Mouse (Mus musculus) midbrain, embryonic 13.5 days (tissue): ENCODE data around the gene Gbp3. TPM values are rescaled to one million over a fixed set of nuclear protein-coding genes. Genes with fewer than 3 reads are reported as not detected.
"Not testable (repeated sequence)": the region's sequence is repeated elsewhere in the genome, so short reads cannot be mapped to it uniquely, and the experiment has no call there.

Source experiments
- ATAC-seq: fragments of 200-750 bp; cut with Nextera tagmentation; 2 replicates; pipeline ENCODE4 v1.8.0; 2017; ENCODE audit warnings: mild to moderate bottlenecking, moderate TSS enrichment, moderate library complexity
- H3K27ac ChIP-seq: fragments of 300-500 bp; sonication (generic); 2 replicates; pipeline ENCODE4 v1.5.1; 2015; ENCODE audit warnings: inconsistent platforms, mild to moderate bottlenecking, moderate library complexity
- H3K27me3 ChIP-seq: fragments of 300-500 bp; sonication (generic); 2 replicates; pipeline ENCODE4 v1.6.1; 2015; ENCODE audit warnings: mild to moderate bottlenecking, inconsistent platforms
- H3K36me3 ChIP-seq: fragments of 300-500 bp; sonication (generic); 2 replicates; pipeline ENCODE4 v1.6.1; 2015; ENCODE audit warnings: mild to moderate bottlenecking, inconsistent platforms
- H3K4me1 ChIP-seq: fragments of 300-500 bp; sonication (generic); replicated peaks from 2 replicates; pipeline ENCODE4 v1.6.1; 2015; ENCODE audit warnings: inconsistent platforms
- H3K4me2 ChIP-seq: fragments of 300-500 bp; sonication (generic); replicated peaks from 2 replicates; pipeline ENCODE4 v1.6.1; 2015; ENCODE audit warnings: moderate library complexity, mild to moderate bottlenecking, inconsistent platforms
- H3K4me3 ChIP-seq: fragments of 300-500 bp; sonication (generic); replicated peaks from 2 replicates; pipeline ENCODE4 v1.5.1; 2015; ENCODE audit warnings: mild to moderate bottlenecking, inconsistent platforms
- H3K9ac ChIP-seq: fragments of 300-500 bp; sonication (generic); replicated peaks from 2 replicates; pipeline ENCODE4 v1.6.1; 2015; ENCODE audit warnings: mild to moderate bottlenecking, inconsistent platforms
- H3K9me3 ChIP-seq: fragments of 300-500 bp; sonication (generic); 2 replicates; pipeline ENCODE4 v1.6.1; 2016; ENCODE audit warnings: mild to moderate bottlenecking, inconsistent platforms
- WGBS: fragments of 180-500 bp; shearing (Covaris S2); methylation state at CpG from one replicate; pipeline ENCODE4 v1.1.7; 2015; 5-methylcytosine and 5-hydroxymethylcytosine counted together
- polyA plus RNA-seq: library from polyadenylated mRNA; unstranded; fragments of >200 nt; fragmentation: Nextera tagmentation; extraction: Ambion mirVana; gene quantifications from 2 replicates; pipeline ENCODE4 v1.2.1, GENCODE M21; 2015

Gbp3 gene
- polyA plus RNA-seq, 1 experiment from 2014 or later, result 1.1 TPM

DNA sequence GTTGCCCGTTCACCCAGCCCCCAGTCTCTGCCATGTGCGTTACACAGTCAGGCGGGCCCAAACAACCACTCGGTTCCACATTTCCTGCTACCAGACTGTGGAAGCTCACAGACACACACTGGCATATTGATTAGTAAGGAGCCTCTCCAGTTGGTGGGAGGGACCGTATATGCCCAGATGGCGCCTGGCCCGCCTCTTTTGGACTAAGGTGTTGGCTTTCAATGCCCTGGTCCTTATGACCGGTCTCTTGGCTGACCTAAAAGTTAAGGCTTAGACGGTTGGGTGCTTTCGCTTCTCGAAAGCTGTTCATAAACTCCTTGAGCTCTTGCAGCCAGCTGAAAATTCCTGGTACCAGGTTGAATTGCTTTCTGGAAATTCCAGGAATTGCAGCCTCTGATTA lies 4.2 kb upstream of the Gbp3 start:
- Histone ChIP-seq H3K4me3 (no peak overlapping the region), H3K9ac (no peak overlapping the region), H3K27ac (no peak overlapping the region), H3K36me3 (no peaks in the 10 kb centered on the region), H3K9me3 (no peaks in the 10 kb centered on the region), H3K4me2 (no peak overlapping the region), H3K4me1 (peaks cover 4% of the 10 kb centered on the region; the same call in 1 of the 2 replicates), H3K27me3 (no peaks in the 10 kb centered on the region)
- 90% methylated on average over 11 of the region's 11 CpGs for WGBS
- ATAC-seq, result no peak

DNA sequence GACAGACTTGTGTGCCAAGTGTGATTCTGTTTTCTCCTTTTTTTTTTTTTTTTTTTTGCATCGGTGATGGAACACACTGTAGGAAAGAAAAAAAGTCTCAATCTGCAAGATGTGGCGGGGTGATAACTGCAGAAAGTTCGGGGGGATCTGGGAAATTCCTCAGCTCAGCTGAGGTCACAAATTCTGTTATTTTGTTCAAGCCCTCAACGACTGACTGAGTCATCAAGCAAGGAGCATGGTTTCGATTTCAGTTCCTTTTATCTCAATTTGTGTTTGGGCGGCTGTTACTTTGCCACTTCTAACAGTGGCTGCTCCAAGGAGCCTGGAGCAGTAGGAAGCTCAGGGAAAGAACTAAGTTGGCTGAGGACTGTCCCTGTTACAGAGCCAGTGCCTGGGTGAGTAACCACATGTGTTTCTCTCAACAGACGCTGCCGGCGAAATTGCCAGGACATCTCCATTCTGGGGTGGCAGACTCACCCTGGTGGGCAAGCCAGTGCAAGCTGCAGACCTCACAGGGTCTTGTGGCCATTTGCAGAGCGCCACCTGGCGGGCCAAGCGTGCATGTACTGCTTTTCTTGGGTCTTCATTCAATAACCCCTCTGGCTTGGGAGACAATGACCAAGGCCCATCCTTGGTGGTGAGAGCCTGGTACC lies 596 bp downstream of the Gbp3 start:
- no peak overlapping the region for H3K27ac ChIP-seq
- ATAC-seq, result peak; percentile 88
- peak overlapping the region; percentile 48; the same call in 1 of the 2 replicates for H3K9ac ChIP-seq
- peak overlapping the region; percentile 19; the same call in 1 of the 2 replicates for H3K4me3 ChIP-seq
- no peaks in the 10 kb centered on the region for H3K9me3 ChIP-seq
- H3K27me3 ChIP-seq, result no peaks in the 10 kb centered on the region
- H3K36me3 ChIP-seq, result no peaks in the 10 kb centered on the region
- H3K4me2 ChIP-seq, result peak overlapping the region; percentile 38
- 27% methylated on average over 12 of the region's 12 CpGs for WGBS
- peaks cover 4% of the 10 kb centered on the region; the same call in 1 of the 2 replicates for H3K4me1 ChIP-seq

DNA sequence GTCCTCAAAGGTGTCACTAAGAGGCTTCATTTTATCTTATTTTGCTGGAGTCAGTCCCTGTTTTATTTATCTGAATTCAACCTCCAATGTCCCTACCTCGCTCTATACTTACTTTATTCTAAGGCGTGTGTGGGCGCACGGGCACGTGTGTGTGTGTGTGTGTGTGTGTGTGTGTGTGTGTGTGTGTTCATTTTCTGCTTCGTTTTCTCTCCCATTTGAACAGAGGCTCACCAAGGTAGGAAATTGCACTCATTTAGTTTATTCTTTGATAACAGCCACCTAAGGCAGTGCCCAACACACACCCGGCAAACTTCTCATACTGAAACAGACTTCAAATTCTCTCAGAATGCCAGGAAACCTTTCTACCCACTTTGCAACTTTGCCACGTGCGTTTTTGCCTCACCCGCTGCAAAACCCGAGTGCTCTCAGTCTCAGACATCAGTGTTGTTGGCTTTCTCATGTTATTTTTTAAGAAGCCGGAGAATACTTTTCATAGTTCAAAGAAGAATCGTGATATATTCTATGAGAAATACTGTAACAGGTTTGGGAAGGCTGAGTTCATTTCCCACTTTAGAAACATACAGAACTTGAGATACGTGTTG lies 1.3 kb downstream of the Gbp3 start:
- Histone ChIP-seq H3K4me2 (no peak overlapping the region), H3K27ac (no peak overlapping the region), H3K4me3 (no peak overlapping the region), H3K4me1 (peaks cover 4% of the 10 kb centered on the region; the same call in 1 of the 2 replicates), H3K9ac (no peak overlapping the region), H3K9me3 (no peaks in the 10 kb centered on the region), H3K27me3 (no peaks in the 10 kb centered on the region), H3K36me3 (no peaks in the 10 kb centered on the region)
- no peak for ATAC-seq
- 91% methylated on average over 14 of the region's 14 CpGs for WGBS

DNA sequence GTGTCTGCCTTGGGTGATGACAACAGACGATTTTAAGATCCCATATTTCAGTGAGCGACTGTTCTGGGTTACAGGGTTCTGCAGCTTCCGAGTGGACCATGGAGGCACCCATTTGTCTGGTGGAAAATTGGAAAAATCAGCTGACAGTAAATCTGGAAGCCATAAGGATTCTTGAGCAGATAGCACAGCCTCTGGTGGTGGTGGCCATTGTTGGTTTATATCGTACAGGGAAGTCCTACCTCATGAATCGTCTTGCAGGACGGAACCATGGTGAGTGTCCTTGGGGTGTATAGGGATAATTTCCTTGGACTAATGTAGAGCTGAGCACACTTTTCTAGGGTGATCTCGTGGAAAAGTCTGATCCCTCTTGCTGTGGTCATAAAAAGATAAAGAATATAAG lies 1.8 kb downstream of the Gbp3 start:
- H3K9me3 ChIP-seq, result no peaks in the 10 kb centered on the region
- H3K9ac ChIP-seq, result no peak overlapping the region
- H3K4me3 ChIP-seq, result no peak overlapping the region
- H3K36me3 ChIP-seq, result no peaks in the 10 kb centered on the region
- ATAC-seq, result no peak
- H3K27ac ChIP-seq, result no peak overlapping the region
- 87% methylated on average over 7 of the region's 7 CpGs for WGBS
- no peaks in the 10 kb centered on the region for H3K27me3 ChIP-seq
- peaks cover 4% of the 10 kb centered on the region; the same call in 1 of the 2 replicates for H3K4me1 ChIP-seq
- no peak overlapping the region for H3K4me2 ChIP-seq

DNA sequence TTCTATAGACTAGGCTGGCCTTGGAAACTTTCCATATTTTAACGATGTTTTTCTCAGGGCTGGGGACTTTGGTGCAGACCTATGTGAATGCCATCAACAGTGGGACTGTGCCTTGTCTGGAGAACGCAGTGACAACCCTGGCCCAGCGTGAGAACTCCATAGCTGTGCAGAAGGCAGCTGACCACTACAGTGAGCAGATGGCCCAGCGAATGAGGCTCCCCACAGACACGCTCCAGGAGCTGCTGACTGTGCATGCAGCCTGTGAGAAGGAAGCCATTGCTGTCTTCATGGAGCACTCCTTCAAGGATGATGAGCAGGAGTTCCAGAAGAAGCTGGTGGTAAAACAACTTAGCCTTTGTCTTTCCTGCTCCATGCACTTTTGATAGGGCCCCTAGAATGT lies 7.7 kb downstream of the Gbp3 start:
- H3K27me3 ChIP-seq, H3K27ac ChIP-seq, H3K9me3 ChIP-seq, ATAC-seq, H3K4me1 ChIP-seq, H3K36me3 ChIP-seq, H3K4me3 ChIP-seq, H3K4me2 ChIP-seq, H3K9ac ChIP-seq: not testable (repeated sequence)
- 78% methylated on average over 5 of the region's 5 CpGs for WGBS

DNA sequence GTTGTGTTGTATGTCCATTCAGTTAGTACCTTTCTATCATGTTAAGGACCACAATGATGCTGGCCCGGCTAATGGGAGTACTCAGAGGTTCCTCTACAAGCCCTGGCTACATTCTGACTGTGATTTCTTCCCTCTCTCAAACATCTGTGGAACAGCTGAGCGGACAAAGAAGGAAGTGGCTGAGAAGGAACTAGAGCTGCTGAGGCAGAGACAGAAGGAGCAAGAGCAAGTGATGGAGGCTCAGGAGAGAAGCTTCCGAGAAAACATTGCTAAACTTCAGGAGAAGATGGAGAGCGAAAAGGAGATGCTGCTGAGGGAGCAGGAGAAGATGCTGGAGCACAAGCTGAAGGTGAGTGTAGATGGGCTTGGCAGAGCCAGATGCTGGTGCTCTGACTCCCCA lies 10.9 kb downstream of the Gbp3 start:
- no peaks in the 10 kb centered on the region for H3K4me1 ChIP-seq
- H3K4me3 ChIP-seq, result no peak overlapping the region
- H3K27me3 ChIP-seq, result no peaks in the 10 kb centered on the region
- H3K36me3 ChIP-seq, result no peaks in the 10 kb centered on the region
- no peak overlapping the region for H3K27ac ChIP-seq
- H3K9me3 ChIP-seq, result no peaks in the 10 kb centered on the region
- ATAC-seq, result no peak
- no peak overlapping the region for H3K4me2 ChIP-seq
- WGBS, result 92% methylated on average over 4 of the region's 4 CpGs
- H3K9ac ChIP-seq, result no peak overlapping the region

DNA sequence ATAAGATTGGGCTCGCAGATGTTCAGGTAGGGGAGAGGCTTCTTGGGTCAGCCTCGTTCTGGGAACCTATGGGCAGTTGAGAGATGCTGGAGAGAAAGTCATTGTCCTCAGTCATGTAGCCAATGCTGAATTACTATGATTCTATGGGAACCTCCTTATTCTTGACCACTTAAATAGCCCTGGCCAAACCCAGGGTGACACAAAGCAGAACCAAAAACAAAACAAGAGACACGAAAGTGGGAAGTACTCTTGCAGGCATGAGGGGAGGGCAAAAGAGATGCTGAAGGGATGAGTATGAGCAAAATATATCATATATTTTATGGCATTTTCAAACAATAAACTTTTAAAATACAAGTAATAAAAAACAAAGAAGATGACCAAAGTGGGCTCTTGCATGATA lies 17.3 kb downstream of the Gbp3 start:
- WGBS, result 89% methylated on average over 3 of the region's 3 CpGs
- Histone ChIP-seq H3K36me3 (no peaks in the 10 kb centered on the region), H3K4me1 (no peaks in the 10 kb centered on the region), H3K27me3 (no peaks in the 10 kb centered on the region), H3K27ac (no peak overlapping the region), H3K4me2 (no peak overlapping the region), H3K4me3 (no peak overlapping the region), H3K9ac (no peak overlapping the region), H3K9me3 (no peaks in the 10 kb centered on the region)
- no peak for ATAC-seq

DNA sequence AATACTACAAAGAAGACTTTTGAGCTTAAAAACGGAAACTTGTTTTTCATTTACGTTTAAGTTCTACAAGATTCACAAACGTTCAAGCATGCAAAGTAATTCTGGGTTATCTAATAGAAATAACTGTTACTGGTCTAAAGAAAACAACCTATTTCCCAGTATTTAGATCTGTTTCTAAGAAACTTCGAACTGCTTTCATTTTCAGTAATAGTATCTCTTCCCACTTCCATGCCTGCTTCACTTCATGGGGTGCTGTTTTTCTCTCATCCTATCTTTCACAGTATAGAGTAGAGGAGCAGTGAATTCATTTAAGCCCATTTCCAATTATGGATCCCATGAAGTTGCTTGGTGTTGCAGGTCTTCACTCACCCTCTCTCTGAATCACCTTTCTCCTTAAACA lies 18.5 kb downstream of the Gbp3 start:
- H3K4me3 ChIP-seq, result no peak overlapping the region
- no peak for ATAC-seq
- no peaks in the 10 kb centered on the region for H3K36me3 ChIP-seq
- H3K27me3 ChIP-seq, result no peaks in the 10 kb centered on the region
- 90% methylated on average over 4 of the region's 4 CpGs for WGBS
- H3K27ac ChIP-seq, result no peak overlapping the region
- H3K4me1 ChIP-seq, result no peaks in the 10 kb centered on the region
- no peak overlapping the region for H3K4me2 ChIP-seq
- H3K9ac ChIP-seq, result no peak overlapping the region
- H3K9me3 ChIP-seq, result no peaks in the 10 kb centered on the region

DNA sequence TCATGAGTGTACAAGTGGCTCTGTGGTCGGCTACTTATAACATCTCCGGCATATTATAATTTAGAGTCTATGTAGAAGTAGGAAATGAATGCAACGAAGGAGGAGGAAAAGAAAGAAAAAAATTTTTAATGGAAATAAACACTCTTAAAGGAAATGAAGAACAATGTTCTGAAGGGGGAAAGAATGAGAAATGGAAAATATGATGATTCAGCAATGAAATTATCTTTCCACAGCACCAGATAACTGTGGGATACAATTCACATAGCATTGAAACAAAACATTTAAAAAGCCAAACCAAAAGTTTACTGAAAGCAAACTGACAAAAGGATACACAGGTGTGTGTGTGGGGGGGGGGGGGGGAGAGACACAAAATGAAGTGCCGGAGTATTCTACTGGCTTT lies 23.2 kb downstream of the Gbp3 start:
- H3K4me1 ChIP-seq, result no peaks in the 10 kb centered on the region
- WGBS, result 90% methylated on average over 4 of the region's 4 CpGs
- H3K4me2 ChIP-seq, result no peak overlapping the region
- no peak for ATAC-seq
- H3K36me3 ChIP-seq, result no peaks in the 10 kb centered on the region
- no peak overlapping the region for H3K4me3 ChIP-seq
- no peak overlapping the region for H3K9ac ChIP-seq
- H3K27ac ChIP-seq, result no peak overlapping the region
- no peaks in the 10 kb centered on the region for H3K9me3 ChIP-seq
- no peaks in the 10 kb centered on the region for H3K27me3 ChIP-seq

DNA sequence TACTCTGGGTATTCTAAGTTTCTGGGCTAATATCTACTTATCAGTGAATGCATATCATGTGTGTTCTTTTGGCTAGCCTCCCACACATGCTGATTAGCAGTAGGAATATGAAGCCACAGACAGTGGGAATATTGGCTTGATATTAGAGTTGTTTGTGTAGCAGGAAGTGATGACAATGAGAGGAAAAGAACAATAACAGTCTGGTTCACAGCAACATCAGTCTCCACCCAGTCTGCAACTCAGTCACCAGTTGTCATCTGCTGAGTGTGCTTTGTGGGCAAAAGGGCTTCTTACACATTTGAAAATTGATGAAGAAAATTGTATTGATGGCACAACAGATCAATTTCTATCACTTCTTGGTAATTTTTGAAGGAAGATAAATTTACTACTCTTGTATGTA lies 27.6 kb downstream of the Gbp3 start:
- H3K27me3 ChIP-seq, result no peaks in the 10 kb centered on the region
- H3K4me1 ChIP-seq, result no peaks in the 10 kb centered on the region
- H3K4me3 ChIP-seq, result no peak overlapping the region
- H3K27ac ChIP-seq, result no peak overlapping the region
- ATAC-seq, result no peak
- no peaks in the 10 kb centered on the region for H3K36me3 ChIP-seq
- no peak overlapping the region for H3K4me2 ChIP-seq
- no peak overlapping the region for H3K9ac ChIP-seq
- H3K9me3 ChIP-seq, result no peaks in the 10 kb centered on the region

DNA sequence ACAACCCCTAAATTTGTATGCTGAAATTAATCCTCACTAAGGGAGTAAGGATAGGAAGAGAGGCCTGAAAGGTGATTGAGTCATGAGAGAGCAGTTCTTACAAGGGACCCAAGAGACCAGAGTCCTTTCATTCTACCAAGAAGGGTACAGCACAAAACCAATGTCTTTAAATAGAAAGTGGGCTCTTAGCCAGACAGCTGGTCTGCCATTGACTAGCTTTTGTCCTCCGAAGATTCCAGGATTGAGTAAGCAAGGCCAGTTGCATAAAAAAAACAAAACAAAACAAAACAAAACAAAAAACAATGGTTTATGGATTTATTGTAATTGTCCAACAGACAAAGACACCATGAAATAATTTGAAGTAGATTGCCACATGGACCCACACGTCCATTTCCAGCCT lies 29.1 kb downstream of the Gbp3 start:
- Histone ChIP-seq H3K27me3 (no peaks in the 10 kb centered on the region), H3K36me3 (no peaks in the 10 kb centered on the region)
- 78% methylated on average over 2 of the region's 2 CpGs for WGBS

DNA sequence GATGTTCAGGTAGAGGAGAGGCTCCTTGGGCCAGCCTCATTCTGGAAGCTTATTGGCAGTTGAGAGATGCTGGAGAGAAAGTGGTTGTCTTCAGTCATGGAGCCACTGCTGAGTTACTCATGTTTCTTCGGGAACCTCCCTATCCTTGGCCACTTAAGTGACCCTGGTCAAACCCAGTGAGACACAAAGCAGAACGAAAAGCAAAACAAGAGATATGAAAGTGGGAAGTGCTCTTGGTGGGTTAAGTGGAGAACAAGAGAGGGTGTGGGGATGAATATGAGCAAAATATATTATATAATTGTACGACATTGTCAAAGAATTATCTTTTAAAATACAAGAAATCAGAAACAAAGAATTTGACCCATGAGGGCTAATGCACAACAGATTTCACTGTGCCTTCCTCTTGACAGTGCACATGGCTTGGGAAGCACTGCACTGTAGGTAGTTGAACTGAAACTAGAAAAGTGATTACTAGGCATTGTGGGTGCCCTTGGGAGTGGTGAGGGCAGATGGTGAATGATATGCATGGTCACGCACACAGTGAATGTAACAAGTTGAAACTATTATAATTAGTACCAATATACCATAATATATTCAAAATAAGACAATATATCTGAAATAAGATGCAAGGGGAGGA lies 30.7 kb downstream of the Gbp3 start:
- Histone ChIP-seq H3K9ac (no peak overlapping the region), H3K9me3 (no peaks in the 10 kb centered on the region), H3K27ac (no peak overlapping the region), H3K36me3 (no peaks in the 10 kb centered on the region), H3K4me3 (no peak overlapping the region), H3K4me1 (no peaks in the 10 kb centered on the region), H3K4me2 (no peak overlapping the region), H3K27me3 (no peaks in the 10 kb centered on the region)
- ATAC-seq, result no peak
- WGBS, result 87% methylated on average over 4 of the region's 4 CpGs

More for the DNA sequence above, 29.1 kb downstream of the Gbp3 start:
- H3K4me3 ChIP-seq, result no peak overlapping the region
- H3K27ac ChIP-seq, result no peak overlapping the region
- no peaks in the 10 kb centered on the region for H3K9me3 ChIP-seq
- H3K9ac ChIP-seq, result no peak overlapping the region
- H3K4me1 ChIP-seq, result no peaks in the 10 kb centered on the region
- H3K4me2 ChIP-seq, result no peak overlapping the region
- no peak for ATAC-seq
